Mouse (Mus musculus): Measurements from ENCODE around the gene Abhd17b. TPM values are rescaled to one million over a fixed set of nuclear protein-coding genes. Genes with fewer than 3 reads are reported as not detected.

Abhd17b gene
- total and polyA plus RNA-seq, 2 experiments from 2014 or later, result 17.5 to 17.6 TPM

- H3K27me3 ChIP-seq (ENCODE audit: control insufficient read depth, insufficient read depth, low read length), result no peaks in the 10 kb centered on the region
- no peak overlapping the region for H3K9ac ChIP-seq (replicated peaks; ENCODE audit: low read depth, low read length)
- no peak for ATAC-seq (ENCODE audit: insufficient read depth, low read depth)
- peaks cover 34% of the 10 kb centered on the region for H3K36me3 ChIP-seq (replicated peaks; ENCODE audit: control insufficient read depth, insufficient read depth, low read length)
- WGBS, result 94% methylated on average over 3 of the region's 3 CpGs
- no peak for DNase-seq (ENCODE audit: low spot score)
- no peaks in the 10 kb centered on the region for H3K4me1 ChIP-seq (ENCODE audit: control insufficient read depth, insufficient read depth)
- no peak for TF ChIP-seq CTCF (IDR thresholded peaks at IDR 0.05; ENCODE audit: low read depth)
- no peak for TF ChIP-seq EP300 (IDR thresholded peaks at IDR 0.05; ENCODE audit: low read depth)
- no peak overlapping the region for H3K4me2 ChIP-seq (ENCODE audit: low read depth, low read length)
- no peaks in the 10 kb centered on the region for H3K9me3 ChIP-seq (replicated peaks; ENCODE audit: control insufficient read depth, low read length)
- no peak overlapping the region for H3K27ac ChIP-seq (ENCODE audit: low read depth)
- no peak overlapping the region for H3K4me3 ChIP-seq (ENCODE audit: low read depth, low read length)
These were observed 27.1 kb downstream of the Abhd17b start for GRCm38 (mm10) chr19:21680091-21680490.

GRCm38 (mm10) chr19:21680986-21681385, 28.0 kb downstream of the Abhd17b start:
- TF ChIP-seq EP300 (IDR thresholded peaks at IDR 0.05; ENCODE audit: low read depth), result no peak
- TF ChIP-seq CTCF (IDR thresholded peaks at IDR 0.05; ENCODE audit: low read depth), result no peak
- no peaks in the 10 kb centered on the region for H3K4me1 ChIP-seq (ENCODE audit: control insufficient read depth, insufficient read depth)
- no peak overlapping the region for H3K9ac ChIP-seq (replicated peaks; ENCODE audit: low read depth, low read length)
- 95% methylated on average over 10 of the region's 10 CpGs for WGBS
- no peaks in the 10 kb centered on the region for H3K27me3 ChIP-seq (ENCODE audit: control insufficient read depth, insufficient read depth, low read length)
- H3K4me3 ChIP-seq (ENCODE audit: low read depth, low read length), result no peak overlapping the region
- no peaks in the 10 kb centered on the region for H3K9me3 ChIP-seq (replicated peaks; ENCODE audit: control insufficient read depth, low read length)
- H3K27ac ChIP-seq (ENCODE audit: low read depth), result no peak overlapping the region
- H3K4me2 ChIP-seq (ENCODE audit: low read depth, low read length), result no peak overlapping the region
- no peak for ATAC-seq (ENCODE audit: insufficient read depth, low read depth)
- H3K36me3 ChIP-seq (replicated peaks; ENCODE audit: control insufficient read depth, insufficient read depth, low read length), result peaks cover 40% of the 10 kb centered on the region
- no peak for DNase-seq (ENCODE audit: low spot score)

GRCm38 (mm10) chr19:21713260-21714031, 60.5 kb downstream of the Abhd17b start:
- DNase-seq (ENCODE audit: low spot score) (peak; percentile 8), ATAC-seq (ENCODE audit: insufficient read depth, low read depth) (no peak)
- Histone ChIP-seq H3K4me2 (ENCODE audit: low read depth, low read length) (no peak overlapping the region; the same call in 1 of the 2 replicates), H3K4me3 (ENCODE audit: low read depth, low read length) (no peak overlapping the region; the same call in 1 of the 2 replicates), H3K4me1 (ENCODE audit: control insufficient read depth, insufficient read depth) (peaks cover 5% of the 10 kb centered on the region; the same call in 1 of the 2 replicates), H3K9ac (replicated peaks; ENCODE audit: low read depth, low read length) (no peak overlapping the region), H3K36me3 (replicated peaks; ENCODE audit: control insufficient read depth, insufficient read depth, low read length) (no peaks in the 10 kb centered on the region), H3K27ac (ENCODE audit: low read depth) (peak overlapping the region; percentile 36; the same call in 1 of the 2 replicates), H3K27me3 (ENCODE audit: control insufficient read depth, insufficient read depth, low read length) (no peaks in the 10 kb centered on the region), H3K9me3 (replicated peaks; ENCODE audit: control insufficient read depth, low read length) (no peaks in the 10 kb centered on the region)
- TF ChIP-seq CTCF (IDR thresholded peaks at IDR 0.05; ENCODE audit: low read depth), result no peak
- no peak for TF ChIP-seq EP300 (IDR thresholded peaks at IDR 0.05; ENCODE audit: low read depth)
- WGBS, result 73% methylated on average over 3 of the region's 3 CpGs

GRCm38 (mm10) chr19:21714278-21714883, 61.4 kb downstream of the Abhd17b start:
- DNase-seq (ENCODE audit: low spot score) (no peak), ATAC-seq (ENCODE audit: insufficient read depth, low read depth) (no peak)
- H3K4me3 ChIP-seq (ENCODE audit: low read depth, low read length), result peak overlapping the region; percentile 9; the same call in 1 of the 2 replicates
- H3K4me2 ChIP-seq (ENCODE audit: low read depth, low read length), result peak overlapping the region; percentile 13; the same call in 1 of the 2 replicates
- no peaks in the 10 kb centered on the region for H3K9me3 ChIP-seq (replicated peaks; ENCODE audit: control insufficient read depth, low read length)
- no peak overlapping the region for H3K9ac ChIP-seq (replicated peaks; ENCODE audit: low read depth, low read length)
- H3K27ac ChIP-seq (ENCODE audit: low read depth), result peak overlapping the region; percentile 36; the same call in 1 of the 2 replicates
- 70% methylated on average over 10 of the region's 10 CpGs for WGBS
- H3K36me3 ChIP-seq (replicated peaks; ENCODE audit: control insufficient read depth, insufficient read depth, low read length), result no peaks in the 10 kb centered on the region
- TF ChIP-seq EP300 (IDR thresholded peaks at IDR 0.05; ENCODE audit: low read depth) (no peak), CTCF (IDR thresholded peaks at IDR 0.05; ENCODE audit: low read depth) (no peak)
- peaks cover 5% of the 10 kb centered on the region; the same call in 1 of the 2 replicates for H3K4me1 ChIP-seq (ENCODE audit: control insufficient read depth, insufficient read depth)
- no peaks in the 10 kb centered on the region for H3K27me3 ChIP-seq (ENCODE audit: control insufficient read depth, insufficient read depth, low read length)

GRCm38 (mm10) chr19:21715005-21715442, 62.0 kb downstream of the Abhd17b start:
- H3K27ac ChIP-seq (ENCODE audit: low read depth), result 0 out of 2 replicates have a peak overlapping the region, but pooled peaks have one; percentile 3
- peaks cover 5% of the 10 kb centered on the region; the same call in 1 of the 2 replicates for H3K4me1 ChIP-seq (ENCODE audit: control insufficient read depth, insufficient read depth)
- TF ChIP-seq EP300 (IDR thresholded peaks at IDR 0.05; ENCODE audit: low read depth) (no peak), CTCF (IDR thresholded peaks at IDR 0.05; ENCODE audit: low read depth) (no peak)
- ATAC-seq (ENCODE audit: insufficient read depth, low read depth) (peak; percentile 70), DNase-seq (ENCODE audit: low spot score) (peak; percentile 51)
- no peak overlapping the region for H3K9ac ChIP-seq (replicated peaks; ENCODE audit: low read depth, low read length)
- 39% methylated on average over 10 of the region's 10 CpGs for WGBS
- H3K27me3 ChIP-seq (ENCODE audit: control insufficient read depth, insufficient read depth, low read length), result no peaks in the 10 kb centered on the region
- no peak overlapping the region for H3K4me2 ChIP-seq (ENCODE audit: low read depth, low read length)
- H3K4me3 ChIP-seq (ENCODE audit: low read depth, low read length), result no peak overlapping the region
- H3K36me3 ChIP-seq (replicated peaks; ENCODE audit: control insufficient read depth, insufficient read depth, low read length), result no peaks in the 10 kb centered on the region
- H3K9me3 ChIP-seq (replicated peaks; ENCODE audit: control insufficient read depth, low read length), result no peaks in the 10 kb centered on the region

Data from heart, postnatal 0 days (tissue).